Mouse (Mus musculus) erythroblast, embryonic 14.5 days (primary cell): ENCODE measurements around the gene Camk2d.

Experiments used
- GATA1 ChIP-seq: IDR thresholded peaks from 2 replicates; pipeline ENCODE4 v1.6.1; 2012; ENCODE audit warnings: low read length, inconsistent platforms, mixed read lengths
- TAL1 ChIP-seq: IDR thresholded peaks from 3 replicates; pipeline ENCODE4 v1.6.1; 2012; ENCODE audit warnings: low read length, inconsistent platforms, mixed read lengths

DNA sequence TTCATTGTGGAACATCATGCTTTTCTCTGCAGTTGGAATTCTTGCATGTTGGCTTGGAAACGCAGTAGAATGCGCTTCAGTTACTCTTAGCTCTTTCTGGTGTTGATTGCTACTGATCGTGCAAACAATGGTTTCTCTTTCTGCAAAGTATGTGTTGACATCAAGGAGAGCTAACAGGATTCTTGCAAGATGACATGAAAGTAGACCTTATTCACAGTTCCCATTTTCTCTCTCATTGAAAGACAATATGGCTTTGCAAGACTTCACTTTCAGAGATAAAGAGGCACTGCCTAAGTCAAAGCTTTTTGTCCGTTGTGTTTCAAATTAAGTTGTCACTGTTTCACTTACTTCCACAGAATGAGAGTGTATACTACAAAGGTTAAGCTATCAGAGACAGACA, 210.0 kb downstream of the Camk2d start:
- TF ChIP-seq GATA1 (no peak), TAL1 (no peak)
